Mouse (Mus musculus) frontal cortex, postnatal 25 days (tissue): ENCODE data around the gene Myo3a.
"Not testable (repeated sequence)": the region's sequence is repeated elsewhere in the genome, so short reads cannot be mapped to it uniquely, and the experiment has no call there.

Experiments used
- DNase-seq, 2 experiments: peaks; one replicate each; pipeline ENCODE4 v3.0.0; 2022; ENCODE audit warnings: low spot score in 2 of 2

Myo3a gene

GRCm38 (mm10) chr2:22227308-22227707 lies at the start of gene Myo3a:
Myo3a (plus strand) TSS chr2:22227503.
- no peak for DNase-seq

- no peak for DNase-seq
These were observed 23.2 kb downstream of the Myo3a start for GRCm38 (mm10) chr2:22250462-22250861.

- no peak for DNase-seq
These were observed 23.7 kb downstream of the Myo3a start for GRCm38 (mm10) chr2:22251045-22251444.

GRCm38 (mm10) chr2:22255600-22255999 lies 28.3 kb downstream of the Myo3a start:
- no peak for DNase-seq

GRCm38 (mm10) chr2:22271555-22271954 lies 44.3 kb downstream of the Myo3a start:
- no peak for DNase-seq

GRCm38 (mm10) chr2:22285366-22285765 lies 58.1 kb downstream of the Myo3a start:
- DNase-seq: no peak

GRCm38 (mm10) chr2:22285777-22286176 lies 58.5 kb downstream of the Myo3a start:
- no peak for DNase-seq

GRCm38 (mm10) chr2:22293579-22294446 lies 66.5 kb downstream of the Myo3a start:
- DNase-seq: no peak

- no peak for DNase-seq
These were observed 67.1 kb downstream of the Myo3a start for GRCm38 (mm10) chr2:22294447-22294738.

GRCm38 (mm10) chr2:22297913-22298312 lies 70.6 kb downstream of the Myo3a start:
- DNase-seq: no peak

- no peak for DNase-seq
These were observed 111.1 kb downstream of the Myo3a start for GRCm38 (mm10) chr2:22338269-22338857.

GRCm38 (mm10) chr2:22410511-22410910 lies 183.2 kb downstream of the Myo3a start:
- DNase-seq: not testable (repeated sequence)

GRCm38 (mm10) chr2:22548421-22548820 lies 321.1 kb downstream of the Myo3a start:
- DNase-seq: no peak

- not testable (repeated sequence) for DNase-seq
These were observed 360.3 kb downstream of the Myo3a start for GRCm38 (mm10) chr2:22587469-22588169.

GRCm38 (mm10) chr2:22588170-22588541 lies 360.9 kb downstream of the Myo3a start:
- DNase-seq: not testable (repeated sequence)

- DNase-seq: not testable (repeated sequence)
These were observed 361.5 kb downstream of the Myo3a start for GRCm38 (mm10) chr2:22588673-22589381.

GRCm38 (mm10) chr2:22589382-22590205 lies 362.3 kb downstream of the Myo3a start:
- not testable (repeated sequence) for DNase-seq

- no peak for DNase-seq
These were observed 362.8 kb downstream of the Myo3a start for GRCm38 (mm10) chr2:22590206-22590490.

GRCm38 (mm10) chr2:22617951-22618350 lies 390.6 kb downstream of the Myo3a start:
- no peak for DNase-seq

GRCm38 (mm10) chr2:22619416-22619815 lies 392.1 kb downstream of the Myo3a start:
- DNase-seq: no peak

GRCm38 (mm10) chr2:22620030-22620429 lies 392.7 kb downstream of the Myo3a start:
- no peak for DNase-seq
